Mouse (Mus musculus) cerebellum, postnatal 36 days (tissue): ENCODE measurements around the gene Sfswap.
"Not testable (repeated sequence)": the region's sequence is repeated elsewhere in the genome, so short reads cannot be mapped to it uniquely, and the experiment has no call there.

Experiments
- DNase-seq, 2 experiments: peaks; one replicate each; pipeline ENCODE4 v3.0.0; 2021 to 2022; ENCODE audit warnings: mixed read lengths in 2 of 2

Sfswap gene

DNA sequence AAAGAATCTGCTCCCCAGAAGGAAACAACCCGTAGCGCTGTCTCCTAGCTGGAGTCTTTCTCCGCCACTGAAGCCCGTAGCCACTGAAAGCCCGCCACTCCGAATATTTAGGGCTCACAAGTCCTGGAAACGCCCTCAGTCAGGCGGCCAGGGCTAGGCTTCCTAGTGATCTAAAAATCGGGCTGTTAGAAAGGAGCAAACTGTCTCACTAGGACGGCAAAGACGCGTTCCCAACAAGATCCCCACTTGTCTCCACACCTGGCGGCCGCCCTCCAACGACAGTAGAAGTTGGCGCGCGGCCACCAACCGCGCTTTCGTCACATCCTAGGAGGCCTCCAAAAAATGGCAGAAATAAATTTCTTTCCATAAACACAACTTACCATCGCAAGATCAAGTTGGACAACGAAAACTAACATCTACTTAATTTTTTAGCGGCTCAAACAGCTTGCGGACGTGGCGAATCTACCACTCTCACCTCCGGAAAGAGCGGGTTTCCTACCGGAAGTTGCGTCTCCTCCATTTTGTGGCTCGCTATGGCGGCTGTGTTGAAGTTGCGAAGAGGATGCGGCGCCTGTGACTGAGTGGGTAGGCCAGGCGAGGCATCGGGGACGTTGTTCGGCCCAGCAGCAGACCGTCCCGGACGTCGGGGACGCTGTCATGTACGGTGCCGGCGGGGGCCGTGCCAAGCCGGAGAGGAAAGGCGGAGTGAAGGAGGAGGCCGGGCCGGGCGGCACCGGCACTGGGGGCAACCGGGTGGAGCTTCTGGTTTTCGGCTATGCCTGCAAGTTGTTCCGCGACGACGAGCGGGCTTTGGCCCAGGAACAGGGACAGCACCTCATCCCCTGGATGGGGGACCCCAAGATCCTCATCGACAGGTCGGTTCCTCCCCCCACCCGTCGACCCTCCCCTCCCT lies at the start of gene Sfswap:
Gene Sfswap, plus strand, starts transcription at position 500 of the 913 bp plus-strand sequence.
- DNase-seq: peak; percentile 80 to 90

- DNase-seq: no peak
These were observed 48.5 kb upstream of the Sfswap start for GRCm38 (mm10) chr5:129452561-129452960.

GRCm38 (mm10) chr5:129454802-129455528 lies 46.1 kb upstream of the Sfswap start:
- DNase-seq: peak; percentile 83 to 85

GRCm38 (mm10) chr5:129455529-129455896 lies 45.5 kb upstream of the Sfswap start:
- no peak for DNase-seq

DNA sequence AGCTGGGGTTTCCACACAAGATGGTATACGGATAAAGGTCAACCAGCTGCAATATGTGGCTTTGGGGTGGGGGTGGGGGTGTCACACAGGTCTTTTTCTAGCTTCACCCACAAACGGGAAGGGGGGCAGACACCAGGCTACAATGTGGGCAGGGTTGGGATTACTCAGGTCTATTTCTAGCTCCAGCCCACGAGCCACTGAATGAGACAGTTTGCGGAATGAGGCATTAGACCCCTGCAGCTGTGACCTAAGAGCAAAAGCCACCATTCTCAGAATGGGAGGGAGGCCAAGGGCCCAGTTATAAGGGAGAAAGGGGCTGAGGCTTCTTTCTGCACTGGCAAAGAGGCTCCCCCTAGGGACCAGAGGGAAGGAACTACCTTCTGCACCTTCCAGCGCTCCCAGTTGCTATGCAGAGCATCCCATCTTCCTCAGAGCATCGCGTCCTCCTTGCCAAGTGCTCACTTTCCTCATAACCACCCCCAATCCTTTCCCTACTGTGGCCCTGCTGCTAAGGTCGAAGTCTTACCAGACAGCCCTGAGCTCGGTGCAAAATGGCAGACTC lies 44.4 kb upstream of the Sfswap start:
- DNase-seq: no peak

DNA sequence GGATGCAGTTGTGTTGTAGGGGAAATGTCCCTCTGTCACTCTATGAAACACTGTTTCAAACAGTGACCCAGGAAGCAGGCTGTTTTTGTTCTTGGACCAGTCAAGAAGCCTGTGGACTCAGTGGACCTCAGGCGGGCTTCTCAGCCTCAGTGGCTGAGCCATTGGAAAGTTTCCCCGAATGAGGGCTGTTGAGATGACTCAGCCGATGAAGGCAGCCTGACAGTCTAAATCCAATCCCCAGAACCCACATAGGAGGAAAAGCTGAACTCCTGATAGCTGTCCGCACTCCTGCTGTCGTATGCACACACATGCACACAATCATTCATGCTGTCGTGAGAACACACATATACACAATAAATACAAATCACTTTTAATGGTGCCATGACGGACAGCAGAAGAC lies 42.9 kb upstream of the Sfswap start:
- DNase-seq: no peak

- peak in 1 of 2 experiments; percentile 25 for DNase-seq
These were observed 42.5 kb upstream of the Sfswap start for GRCm38 (mm10) chr5:129458541-129458940.

- no peak for DNase-seq
These were observed 40.1 kb upstream of the Sfswap start for GRCm38 (mm10) chr5:129460798-129461476.

DNA sequence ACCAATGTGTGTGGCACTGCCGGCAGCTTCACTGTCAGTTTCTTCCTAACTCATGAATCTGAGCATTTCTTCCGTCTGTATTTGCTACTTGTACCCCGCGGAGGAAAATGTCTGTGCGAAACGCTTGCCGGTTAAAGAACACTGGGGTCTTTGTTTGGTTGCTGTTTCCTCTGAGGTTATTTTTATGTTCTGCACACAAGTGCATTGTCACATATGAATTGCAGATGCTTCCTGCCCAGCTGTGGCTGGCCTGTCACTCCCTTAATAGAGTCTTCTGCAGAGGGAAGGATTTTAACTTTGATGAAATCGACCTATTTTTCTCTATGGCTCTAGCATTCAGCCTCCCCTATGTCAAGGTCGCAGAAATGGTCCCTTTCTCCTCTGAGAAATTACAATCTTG lies 37.4 kb upstream of the Sfswap start:
- DNase-seq: not testable (repeated sequence)

GRCm38 (mm10) chr5:129465788-129466187 lies 35.2 kb upstream of the Sfswap start:
- no peak for DNase-seq

DNA sequence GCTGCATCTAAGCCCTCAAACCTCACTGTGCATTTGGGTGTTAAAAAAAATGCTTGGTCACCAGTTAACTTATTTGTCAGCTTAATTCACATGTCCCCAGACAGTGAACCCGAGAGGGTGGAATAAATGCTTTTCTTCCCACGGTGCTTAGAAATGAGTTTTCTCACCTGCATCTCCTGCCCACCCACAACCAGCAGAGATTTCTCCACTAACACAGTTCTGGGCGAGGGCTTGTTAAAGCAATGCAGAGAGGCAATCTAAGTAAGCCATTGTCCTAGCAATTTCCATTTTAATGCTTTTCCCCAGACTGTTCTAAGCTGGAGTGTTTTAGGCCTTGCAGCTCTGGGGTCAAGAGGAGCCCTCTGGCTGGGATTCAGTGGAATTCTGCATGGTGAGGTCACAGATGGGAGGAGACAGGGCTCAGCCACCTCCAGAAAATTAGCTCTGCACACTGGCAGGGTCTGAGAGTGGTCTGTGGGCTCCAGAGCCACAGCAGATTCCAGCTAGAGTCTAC lies 25.4 kb upstream of the Sfswap start:
- DNase-seq: no peak

- no peak for DNase-seq
These were observed 11.1 kb upstream of the Sfswap start for GRCm38 (mm10) chr5:129489879-129490278.

- peak in 1 of 2 experiments; percentile 17 for DNase-seq
These were observed 650 bp downstream of the Sfswap start for GRCm38 (mm10) chr5:129501671-129502070.

DNA sequence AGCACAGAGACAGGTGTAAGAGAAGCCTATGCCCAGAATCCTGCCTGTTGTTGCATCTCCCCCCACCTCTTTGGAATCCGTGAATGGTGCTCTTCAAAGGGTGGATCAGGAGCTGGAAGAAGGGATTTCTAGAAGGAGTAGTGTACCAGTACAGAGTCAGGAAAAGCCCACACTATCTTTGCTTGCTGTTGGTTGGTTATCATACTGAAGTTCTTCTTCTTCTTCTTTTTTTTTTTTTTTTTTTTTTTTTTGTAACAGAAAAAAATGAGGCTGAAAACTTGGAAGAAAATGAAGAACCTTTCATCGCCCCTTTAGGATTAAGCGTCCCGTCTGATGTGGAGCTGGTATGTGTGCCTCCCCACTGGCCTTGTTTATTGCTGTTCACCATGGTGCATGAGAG lies 5.9 kb downstream of the Sfswap start:
- no peak for DNase-seq

DNA sequence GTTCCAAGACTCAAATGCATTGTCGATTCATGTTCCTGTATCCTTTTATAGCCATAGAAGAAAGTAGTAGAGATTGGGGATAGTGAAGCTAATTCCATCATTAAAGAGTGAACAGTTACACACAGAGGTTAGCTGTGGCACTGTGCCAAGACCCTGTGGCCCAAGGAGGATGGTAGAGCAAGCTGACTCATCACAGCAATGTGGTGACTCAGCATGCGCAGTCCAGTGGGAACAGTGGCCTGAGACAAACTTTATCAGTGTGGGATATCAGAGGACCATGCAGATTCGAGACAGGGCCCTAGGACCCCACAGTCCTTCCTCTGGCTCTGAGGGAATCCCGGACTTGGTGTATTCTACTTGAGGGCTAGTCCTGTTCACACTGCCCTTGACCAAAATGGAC lies 17.2 kb downstream of the Sfswap start:
- DNase-seq: peak; percentile 68 to 71

- DNase-seq: peak; percentile 27 to 54
These were observed 17.8 kb downstream of the Sfswap start for GRCm38 (mm10) chr5:129518786-129519185.

DNA sequence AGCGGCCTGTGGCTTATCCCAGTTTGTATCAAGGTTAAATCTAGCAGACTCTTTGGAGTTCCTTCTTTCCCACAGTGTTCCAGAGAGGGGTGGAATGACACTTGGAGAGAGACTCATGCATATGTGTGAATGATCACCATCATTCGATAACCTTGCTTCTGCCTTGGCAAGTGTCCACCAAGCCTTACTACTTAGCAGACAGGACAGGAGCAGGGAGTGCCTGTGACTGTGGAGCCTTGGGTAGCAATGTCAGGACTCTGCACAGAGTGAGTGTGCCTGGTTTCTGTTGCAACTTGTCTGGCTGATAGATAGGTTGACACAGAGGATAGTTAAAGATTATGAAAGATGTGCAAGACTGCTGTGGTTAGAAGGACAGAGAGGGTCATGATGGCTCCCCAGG lies 18.6 kb downstream of the Sfswap start:
- DNase-seq: no peak

GRCm38 (mm10) chr5:129521501-129521900 lies 20.5 kb downstream of the Sfswap start:
- DNase-seq: no peak

DNA sequence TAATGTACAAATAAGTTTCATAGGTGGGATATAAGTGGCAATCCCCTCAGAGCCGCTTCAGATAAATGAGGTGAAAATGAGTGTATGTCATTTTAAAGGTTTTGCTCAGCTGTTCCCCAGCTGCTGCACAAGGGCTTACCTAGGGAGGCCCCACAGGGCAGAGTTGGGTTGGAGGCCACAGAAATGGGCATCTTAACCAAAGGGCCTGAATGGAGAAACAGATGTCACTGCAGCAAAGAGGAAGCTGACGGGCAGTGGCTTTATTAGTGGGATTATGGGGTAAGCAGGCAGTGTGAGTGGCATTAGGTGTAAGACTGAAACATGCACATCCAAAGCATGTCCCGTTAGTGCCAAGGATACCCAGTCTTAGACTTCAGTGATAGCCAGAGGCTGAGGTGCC lies 20.9 kb downstream of the Sfswap start:
- DNase-seq: no peak

DNA sequence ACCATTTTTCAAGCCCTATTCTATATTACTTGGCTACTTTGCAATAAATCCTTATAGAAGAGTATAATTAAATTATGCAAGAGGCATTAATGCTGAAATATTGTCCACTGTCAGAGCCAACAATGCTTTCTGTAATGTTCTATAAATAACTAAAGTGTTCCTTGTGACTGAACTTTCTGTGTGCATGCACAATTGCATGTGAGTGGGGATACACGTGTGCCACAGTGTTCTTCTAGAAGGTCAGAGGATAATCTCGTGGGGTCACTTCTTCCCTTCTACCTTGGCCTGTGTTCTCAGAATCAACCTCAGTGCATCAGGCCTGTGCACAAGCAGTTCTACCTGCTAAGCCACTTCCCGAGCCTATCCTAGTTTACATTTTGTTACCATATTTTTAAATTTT lies 22.1 kb downstream of the Sfswap start:
- DNase-seq: no peak

DNA sequence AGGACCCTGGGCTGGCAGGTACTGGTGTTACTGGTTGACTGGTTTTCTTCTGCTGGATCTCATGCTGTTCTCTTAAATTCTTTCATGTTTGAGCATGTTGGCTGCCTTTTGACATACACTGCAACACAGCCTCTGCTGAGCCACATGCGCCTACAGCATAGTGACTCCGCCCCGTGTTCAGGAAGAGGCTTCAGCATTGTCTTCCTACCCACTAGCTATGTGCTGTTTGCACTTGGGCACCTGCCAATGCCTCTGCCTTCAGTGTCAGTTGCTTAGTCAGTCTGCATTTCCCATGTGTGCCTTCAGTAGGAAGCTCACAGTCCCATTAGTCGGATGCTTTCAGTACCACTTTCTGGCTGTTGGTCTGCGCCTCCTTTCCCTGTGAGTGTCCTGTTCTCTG lies 23.7 kb downstream of the Sfswap start:
- DNase-seq: no peak

DNA sequence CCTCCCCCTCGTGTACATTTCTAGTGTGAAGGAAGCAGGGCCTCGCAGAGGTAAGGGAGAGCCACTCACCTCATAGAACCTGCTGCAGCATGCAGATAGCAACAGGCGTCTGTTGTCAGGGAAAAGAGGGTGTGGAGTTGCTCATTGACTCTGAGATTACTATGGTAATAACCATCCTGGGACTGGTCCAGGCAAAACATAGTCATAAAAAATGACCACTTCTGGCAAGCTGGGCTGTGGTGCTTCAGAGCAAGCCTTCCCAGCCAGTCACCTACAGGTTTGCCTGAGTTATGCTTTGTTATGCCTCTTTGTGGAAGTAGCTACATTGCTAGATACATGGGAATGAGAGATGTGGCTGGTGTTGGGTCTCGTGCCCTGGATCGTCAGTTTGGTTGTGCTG lies 26.1 kb downstream of the Sfswap start:
- DNase-seq: no peak

GRCm38 (mm10) chr5:129529571-129529970 lies 28.6 kb downstream of the Sfswap start:
- DNase-seq: no peak
